Mouse (Mus musculus): ENCODE results near the gene Gm15517. TPM values are rescaled to one million over a fixed set of nuclear protein-coding genes. Genes with fewer than 3 reads are reported as not detected.

Gm15517 gene
- polyA plus RNA-seq, 1 experiment from 2014 or later: not detected

Other genes with a start within 250 kb of the Gm15517 start
- not detected in 2 replicates for gene Klk1b26, start 249.3 kb upstream of the Gm15517 start, polyA plus RNA-seq (2016; fragmentation: Nextera tagmentation; extraction: Ambion mirVana)
- gene Klk1b27, start 209.2 kb upstream of the Gm15517 start, polyA plus RNA-seq (2016; fragmentation: Nextera tagmentation; extraction: Ambion mirVana): not detected in 2 replicates
- gene Klk1b21, start 159.1 kb upstream of the Gm15517 start, polyA plus RNA-seq (2016; fragmentation: Nextera tagmentation; extraction: Ambion mirVana): not detected in 2 replicates
- gene Klk1b22, start 148.8 kb upstream of the Gm15517 start, polyA plus RNA-seq (2016; fragmentation: Nextera tagmentation; extraction: Ambion mirVana): not detected in 2 replicates
- gene Klk1b16, start 124.7 kb upstream of the Gm15517 start, polyA plus RNA-seq (2016; fragmentation: Nextera tagmentation; extraction: Ambion mirVana): not detected in 2 replicates
- not detected in 2 replicates for gene Klk1b24, start 73.2 kb upstream of the Gm15517 start, polyA plus RNA-seq (2016; fragmentation: Nextera tagmentation; extraction: Ambion mirVana)
- gene Klk1b3, start 63.3 kb upstream of the Gm15517 start, polyA plus RNA-seq (2016; fragmentation: Nextera tagmentation; extraction: Ambion mirVana): not detected in 2 replicates
- gene Klk1b4, start 54.0 kb upstream of the Gm15517 start, polyA plus RNA-seq (2016; fragmentation: Nextera tagmentation; extraction: Ambion mirVana): not detected in 2 replicates
- not detected in 2 replicates for gene Klk1b5, start 45.5 kb upstream of the Gm15517 start, polyA plus RNA-seq (2016; fragmentation: Nextera tagmentation; extraction: Ambion mirVana)
- gene Klk1, start 36.1 kb upstream of the Gm15517 start, polyA plus RNA-seq (2016; fragmentation: Nextera tagmentation; extraction: Ambion mirVana): not detected in 2 replicates
- gene Gm36864, start 25.3 kb upstream of the Gm15517 start, polyA plus RNA-seq (2016; fragmentation: Nextera tagmentation; extraction: Ambion mirVana): 0.15 TPM in 1 of 2 replicates, not detected in the other
- gene 1700028J19Rik, start 14.8 kb upstream of the Gm15517 start, polyA plus RNA-seq (2016; fragmentation: Nextera tagmentation; extraction: Ambion mirVana): 0.58 and 0.84 TPM in 2 replicates
- gene 2410002F23Rik, start 14.7 kb upstream of the Gm15517 start, polyA plus RNA-seq (2016; fragmentation: Nextera tagmentation; extraction: Ambion mirVana): 208 and 212 TPM in 2 replicates
- 0.10 TPM in 1 of 2 replicates, not detected in the other for gene Acp4, start 4.1 kb upstream of the Gm15517 start, polyA plus RNA-seq (2016; fragmentation: Nextera tagmentation; extraction: Ambion mirVana)
- gene Clec11a, start 45.5 kb downstream of the Gm15517 start, polyA plus RNA-seq (2016; fragmentation: Nextera tagmentation; extraction: Ambion mirVana): 1.9 and 2.3 TPM in 2 replicates
- gene Shank1, start 48.8 kb downstream of the Gm15517 start, polyA plus RNA-seq (2016; fragmentation: Nextera tagmentation; extraction: Ambion mirVana): 2.4 and 3.8 TPM in 2 replicates
- 2.9 and 3.3 TPM in 2 replicates for gene Syt3, start 122.7 kb downstream of the Gm15517 start, polyA plus RNA-seq (2016; fragmentation: Nextera tagmentation; extraction: Ambion mirVana)
- 0.86 and 1.1 TPM in 2 replicates for gene 1700008O03Rik, start 124.4 kb downstream of the Gm15517 start, polyA plus RNA-seq (2016; fragmentation: Nextera tagmentation; extraction: Ambion mirVana)
- 2.3 and 2.6 TPM in 2 replicates for gene Lrrc4b, start 167.6 kb downstream of the Gm15517 start, polyA plus RNA-seq (2016; fragmentation: Nextera tagmentation; extraction: Ambion mirVana)
- gene Aspdh, start 203.9 kb downstream of the Gm15517 start, polyA plus RNA-seq (2016; fragmentation: Nextera tagmentation; extraction: Ambion mirVana): 0.42 and 0.71 TPM in 2 replicates
- 80.4 and 85.6 TPM in 2 replicates for gene Josd2, start 206.5 kb downstream of the Gm15517 start, polyA plus RNA-seq (2016; fragmentation: Nextera tagmentation; extraction: Ambion mirVana)
- gene Emc10, start 235.1 kb downstream of the Gm15517 start, polyA plus RNA-seq (2016; fragmentation: Nextera tagmentation; extraction: Ambion mirVana): 121 and 124 TPM in 2 replicates
- gene Fam71e1, start 235.1 kb downstream of the Gm15517 start, polyA plus RNA-seq (2016; fragmentation: Nextera tagmentation; extraction: Ambion mirVana): 20.2 and 22.5 TPM in 2 replicates

All from embryonic facial prominence, embryonic 12.5 days (tissue).